Mouse (Mus musculus) kidney, adult 2 months (tissue): Measurements from ENCODE around the gene Kifc3. TPM values are rescaled to one million over a fixed set of nuclear protein-coding genes. Genes with fewer than 3 reads are reported as not detected.

Experiments used
- DNase-seq: peaks from one replicate; pipeline ENCODE4 v3.0.0; 2021
- H3K27ac ChIP-seq: fragments of 200-500 bp; 2 replicates; pipeline ENCODE4 v1.5.1; 2012; ENCODE audit warnings: low read depth, low read length, control low read depth, inconsistent platforms; ENCODE audit not compliant: insufficient read depth
- H3K27me3 ChIP-seq: fragments of 200-500 bp; replicated peaks from 2 replicates; pipeline ENCODE4 v1.6.1; 2012; ENCODE audit warnings: mild to moderate bottlenecking, moderate library complexity, low read length, inconsistent platforms; ENCODE audit not compliant: control insufficient read depth, insufficient read depth
- H3K36me3 ChIP-seq: fragments of 200-500 bp; 2 replicates; pipeline ENCODE4 v1.6.1; 2012; ENCODE audit warnings: mild to moderate bottlenecking, moderate library complexity, low read length, inconsistent platforms; ENCODE audit not compliant: control insufficient read depth, insufficient read depth
- H3K4me1 ChIP-seq: fragments of 200-500 bp; 2 replicates; pipeline ENCODE4 v1.6.1; 2011; ENCODE audit warnings: low read length; ENCODE audit not compliant: control insufficient read depth, insufficient read depth
- H3K4me3 ChIP-seq: fragments of 200-500 bp; 2 replicates; pipeline ENCODE4 v1.5.1; 2011; ENCODE audit warnings: mild to moderate bottlenecking, low read depth, low read length, control low read depth; ENCODE audit not compliant: insufficient read depth
- CTCF ChIP-seq: fragments of 200-500 bp; conservative IDR thresholded peaks from 2 replicates; pipeline ENCODE4 v1.5.1; 2011; ENCODE audit warnings: low read depth, mild to moderate bottlenecking, control low read depth, low read length, moderate library complexity, mixed read lengths; ENCODE audit not compliant: insufficient read depth, insufficient read length
- POLR2A ChIP-seq: fragments of 200-500 bp; IDR thresholded peaks from one replicate; pipeline ENCODE4 v1.6.1; 2011; ENCODE audit warnings: low read depth, low read length, control low read depth
- WGBS: fragments of 180-500 bp; shearing (Covaris S2); methylation state at CpG from one replicate; pipeline ENCODE4 v1.1.7; 2018; 5-methylcytosine and 5-hydroxymethylcytosine counted together
- polyA plus RNA-seq: library from polyadenylated mRNA; depleted of rRNA; stranded (reverse); fragments of >200 nt; gene quantifications from 2 replicates; pipeline ENCODE4 v1.2.3, GENCODE M21; 2012

Gene Kifc3
- polyA plus RNA-seq, 1 experiment, result 92.3 TPM

DNA sequence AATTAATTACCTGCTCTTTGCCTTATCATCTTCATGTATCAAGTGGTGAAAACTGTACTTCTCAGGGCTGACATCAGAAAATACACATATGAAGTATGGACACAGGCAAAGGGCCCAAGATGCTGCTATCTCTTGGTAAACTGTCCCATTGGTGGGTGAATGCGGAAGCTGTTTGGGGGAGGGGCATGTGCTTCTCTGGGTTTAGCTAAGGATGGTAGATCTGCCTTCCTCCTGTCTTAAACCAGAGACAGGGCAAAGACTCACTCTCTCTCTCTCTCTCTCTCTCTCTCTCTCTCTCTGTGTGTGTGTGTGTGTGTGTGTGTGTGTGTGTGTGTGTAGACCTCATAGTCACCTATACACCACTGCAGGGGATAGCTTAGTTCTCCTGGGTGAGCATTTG lies 61.6 kb downstream of the Kifc3 start:
- peaks cover 2% of the 10 kb centered on the region; the same call in 1 of the 2 replicates for H3K36me3 ChIP-seq
- DNase-seq, result peak; percentile 40
- H3K27me3 ChIP-seq, result no peaks in the 10 kb centered on the region
- peaks cover 53% of the 10 kb centered on the region for H3K4me1 ChIP-seq
- H3K27ac ChIP-seq, result peak overlapping the region; percentile 93
- 56% methylated on average over 1 of the region's 1 CpGs for WGBS
- peak overlapping the region; percentile 91 for H3K4me3 ChIP-seq
- TF ChIP-seq POLR2A (no peak), CTCF (no peak)

DNA sequence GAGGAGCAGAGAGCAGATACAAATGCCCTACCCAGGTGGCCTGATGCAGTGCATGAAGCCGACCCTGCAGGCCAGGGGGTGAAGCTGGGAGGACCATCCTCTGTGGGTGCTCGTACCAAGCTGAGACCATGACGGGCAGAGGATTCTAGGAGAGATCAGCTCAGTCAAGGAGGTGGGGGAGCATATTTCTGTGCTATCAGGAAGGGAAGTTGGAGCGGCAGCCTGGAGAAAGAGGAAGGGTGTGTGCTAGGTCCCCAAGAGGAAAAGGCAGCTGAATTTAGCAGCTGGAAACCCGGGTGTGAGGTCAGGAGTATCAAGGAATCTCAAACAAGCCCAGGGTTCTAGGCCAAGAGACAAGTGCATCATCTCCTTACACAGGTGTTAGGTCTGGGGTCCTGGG lies 62.1 kb downstream of the Kifc3 start:
- TF ChIP-seq POLR2A (no peak), CTCF (no peak)
- peak overlapping the region; percentile 91 for H3K4me3 ChIP-seq
- DNase-seq, result peak; percentile 68

DNA sequence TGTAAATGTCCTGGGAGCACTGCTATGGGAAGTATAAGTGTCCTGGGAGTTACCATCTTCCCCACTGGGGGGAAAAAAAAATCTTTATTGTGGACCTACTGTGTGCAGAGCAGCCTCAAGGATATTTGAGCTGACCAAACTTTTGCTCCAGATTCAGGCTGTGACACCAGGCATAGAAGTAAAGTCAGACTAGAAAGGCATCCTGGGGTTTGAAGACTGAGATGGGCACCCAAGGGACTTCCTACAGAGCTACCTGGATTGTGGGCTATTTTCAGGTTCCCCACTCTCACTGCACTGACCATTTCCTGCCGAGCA lies 63.6 kb downstream of the Kifc3 start:
- Histone ChIP-seq H3K4me1 (peaks cover 39% of the 10 kb centered on the region), H3K27ac (peak overlapping the region; percentile 49)
- 8% methylated on average over 1 of the region's 1 CpGs for WGBS

More for the DNA sequence above, 62.1 kb downstream of the Kifc3 start:
- Histone ChIP-seq H3K4me1 (peaks cover 53% of the 10 kb centered on the region), H3K27me3 (no peaks in the 10 kb centered on the region), H3K36me3 (peaks cover 2% of the 10 kb centered on the region; the same call in 1 of the 2 replicates), H3K27ac (peak overlapping the region; percentile 93)
- 48% methylated on average over 5 of the region's 5 CpGs for WGBS

DNA sequence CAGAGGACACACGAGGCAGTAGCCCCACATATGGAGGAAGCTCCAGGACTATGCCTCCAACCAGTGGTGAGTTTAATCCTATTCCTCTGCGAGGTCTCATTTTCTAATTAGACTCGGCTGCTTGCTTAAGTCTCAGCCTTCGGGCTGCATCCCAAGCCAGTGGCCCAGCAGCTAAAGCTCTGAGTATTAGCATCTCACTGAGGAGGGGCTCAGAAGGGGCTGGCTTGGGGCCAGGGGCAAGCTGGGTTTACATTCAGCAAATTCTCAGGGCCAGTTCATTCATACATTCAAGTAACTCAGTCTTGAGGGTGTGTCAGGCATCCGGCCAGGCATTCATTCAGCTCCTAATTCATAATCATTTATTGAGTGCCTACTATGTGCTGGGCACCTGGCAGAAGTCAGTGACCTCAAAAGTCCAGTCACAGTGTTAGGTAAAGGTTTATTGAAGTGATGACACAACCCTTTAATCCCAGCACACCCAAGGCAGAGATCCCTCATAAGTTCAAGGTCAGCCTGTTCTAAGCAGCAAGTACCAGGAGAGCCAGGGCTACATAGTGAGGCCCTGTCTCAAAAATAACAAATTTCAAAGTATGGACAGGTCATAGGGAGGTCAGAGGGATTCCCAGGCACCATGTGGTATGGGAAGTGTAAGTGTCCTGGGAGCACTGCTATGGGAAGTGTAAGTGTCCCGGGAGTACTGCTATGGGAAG lies 64.1 kb downstream of the Kifc3 start:
- H3K4me3 ChIP-seq, result peak overlapping the region; percentile 21
- TF ChIP-seq POLR2A (no peak), CTCF (no peak)
- 30% methylated on average over 6 of the region's 6 CpGs for WGBS
- peak overlapping the region; percentile 49 for H3K27ac ChIP-seq
- peaks cover 2% of the 10 kb centered on the region; the same call in 1 of the 2 replicates for H3K36me3 ChIP-seq
- no peaks in the 10 kb centered on the region for H3K27me3 ChIP-seq
- DNase-seq, result no peak
- peaks cover 34% of the 10 kb centered on the region for H3K4me1 ChIP-seq

More for the DNA sequence above, 63.6 kb downstream of the Kifc3 start:
- H3K4me3 ChIP-seq, result no peak overlapping the region
- H3K36me3 ChIP-seq, result peaks cover 2% of the 10 kb centered on the region; the same call in 1 of the 2 replicates
- no peaks in the 10 kb centered on the region for H3K27me3 ChIP-seq
- TF ChIP-seq POLR2A (no peak), CTCF (no peak)
- DNase-seq, result no peak

DNA sequence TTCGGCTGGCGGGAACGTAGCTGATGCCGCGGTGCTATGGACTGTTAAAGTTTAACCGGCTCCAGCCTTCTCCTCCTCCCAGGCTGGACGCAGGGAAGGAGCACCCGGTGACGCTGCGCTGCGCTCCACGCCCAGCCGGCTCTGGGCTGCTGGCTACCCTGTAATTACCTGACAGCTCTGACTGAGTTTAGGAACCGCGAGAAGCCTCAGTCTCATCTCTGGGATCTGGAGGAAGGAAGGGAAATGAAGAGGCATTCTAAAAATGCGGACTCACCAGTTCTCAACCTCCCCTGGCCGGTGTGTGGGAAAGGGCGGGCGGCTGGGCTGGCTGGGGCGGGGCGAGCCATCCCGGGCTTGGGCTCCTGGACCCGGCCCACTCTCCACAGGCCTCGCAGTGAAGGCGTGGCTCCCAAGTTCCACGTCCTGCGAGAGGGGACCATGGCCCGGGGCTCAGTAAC lies 64.9 kb downstream of the Kifc3 start:
- peaks cover 29% of the 10 kb centered on the region for H3K4me1 ChIP-seq
- H3K27ac ChIP-seq, result peak overlapping the region; percentile 70
- H3K4me3 ChIP-seq, result peak overlapping the region; percentile 21
- 11% methylated on average over 28 of the region's 28 CpGs for WGBS
- TF ChIP-seq CTCF (no peak), POLR2A (no peak)
- peaks cover 2% of the 10 kb centered on the region; the same call in 1 of the 2 replicates for H3K36me3 ChIP-seq
- no peaks in the 10 kb centered on the region for H3K27me3 ChIP-seq
- DNase-seq, result peak; percentile 89

DNA sequence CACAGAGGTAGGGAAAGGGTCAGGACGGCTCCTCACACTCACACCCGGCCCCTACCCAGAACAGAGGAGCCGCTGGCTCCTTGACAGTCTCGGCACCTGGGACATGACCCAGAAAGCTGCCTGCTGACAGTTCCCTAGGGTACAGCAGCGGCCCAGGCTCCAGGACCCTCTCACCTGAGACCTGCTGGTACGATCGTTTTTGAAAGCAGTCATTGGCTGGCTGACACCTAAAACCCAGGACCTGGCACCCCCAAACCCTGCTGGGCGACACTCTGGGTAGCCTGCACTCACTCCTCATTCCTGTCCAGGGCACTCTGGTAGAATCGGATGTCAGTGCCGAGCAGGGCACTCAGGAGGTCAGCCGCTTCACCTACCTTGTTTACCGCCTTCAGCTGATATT lies 65.4 kb downstream of the Kifc3 start:
- 28% methylated on average over 12 of the region's 12 CpGs for WGBS
- H3K4me1 ChIP-seq, result peaks cover 31% of the 10 kb centered on the region
- DNase-seq, result no peak
- H3K27ac ChIP-seq, result peak overlapping the region; percentile 70
- peak overlapping the region; percentile 21 for H3K4me3 ChIP-seq
- TF ChIP-seq CTCF, result no peak
- no peak for TF ChIP-seq POLR2A
- H3K36me3 ChIP-seq, result peaks cover 2% of the 10 kb centered on the region; the same call in 1 of the 2 replicates
- H3K27me3 ChIP-seq, result no peaks in the 10 kb centered on the region

DNA sequence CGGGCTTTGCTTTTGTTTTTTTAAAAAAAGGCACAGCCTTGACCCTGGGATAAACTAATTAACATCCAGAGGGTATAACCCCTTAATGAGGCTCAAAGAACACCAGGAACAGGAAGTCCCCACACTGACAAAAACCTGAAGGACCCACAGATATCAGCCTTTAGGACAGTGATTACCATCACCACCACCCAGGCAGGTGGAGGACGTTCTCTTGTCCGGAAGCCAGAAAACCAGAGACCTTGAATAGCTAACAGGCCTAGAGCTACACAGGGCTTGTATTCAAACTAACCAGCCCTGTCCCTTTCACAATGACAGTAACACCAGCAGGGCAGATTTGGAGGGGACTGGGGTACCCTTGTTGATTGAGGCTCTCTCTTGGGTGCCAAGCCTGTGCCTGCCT lies 66.4 kb downstream of the Kifc3 start:
- Histone ChIP-seq H3K36me3 (peaks cover 2% of the 10 kb centered on the region; the same call in 1 of the 2 replicates), H3K27me3 (no peaks in the 10 kb centered on the region), H3K4me3 (no peak overlapping the region), H3K27ac (peak overlapping the region; percentile 2; the same call in 1 of the 2 replicates), H3K4me1 (peaks cover 39% of the 10 kb centered on the region)
- no peak for DNase-seq
- TF ChIP-seq CTCF, result no peak
- TF ChIP-seq POLR2A, result no peak
- WGBS, result 49% methylated on average over 3 of the region's 3 CpGs
